Mouse (Mus musculus) stomach, embryonic 16.5 days (tissue): ENCODE data around the gene Runx1. TPM values are rescaled to one million over a fixed set of nuclear protein-coding genes. Genes with fewer than 3 reads are reported as not detected.

ENCODE experiments used
- ATAC-seq: fragments of 200-750 bp; cut with Nextera tagmentation; 2 replicates; pipeline ENCODE4 v1.8.0; 2017; ENCODE audit warnings: moderate number of reproducible peaks, moderate TSS enrichment; ENCODE audit not compliant: insufficient read depth, low FRiP score
- H3K27ac ChIP-seq: fragments of 300-500 bp; sonication (generic); 2 replicates; pipeline ENCODE4 v1.5.1; 2014; ENCODE audit warnings: low read length
- H3K27me3 ChIP-seq: fragments of 300-500 bp; sonication (generic); 2 replicates; pipeline ENCODE4 v1.6.1; 2014; ENCODE audit warnings: low read length, control low read depth, mixed read lengths; ENCODE audit not compliant: control insufficient read depth, insufficient read depth
- H3K36me3 ChIP-seq: fragments of 300-500 bp; sonication (generic); 2 replicates; pipeline ENCODE4 v1.6.1; 2014; ENCODE audit warnings: low read length; ENCODE audit not compliant: control insufficient read depth, insufficient read depth
- H3K4me1 ChIP-seq: fragments of 300-500 bp; sonication (generic); 2 replicates; pipeline ENCODE4 v1.6.1; 2014; ENCODE audit warnings: low read length, control low read depth, mixed read lengths; ENCODE audit not compliant: control insufficient read depth, insufficient read depth
- H3K4me2 ChIP-seq: fragments of 300-500 bp; sonication (generic); 2 replicates; pipeline ENCODE4 v1.6.1; 2014; ENCODE audit warnings: low read depth, low read length, mixed read lengths
- H3K4me3 ChIP-seq: fragments of 300-500 bp; sonication (generic); replicated peaks from 2 replicates; pipeline ENCODE4 v1.5.1; 2014; ENCODE audit warnings: mild to moderate bottlenecking, low read length
- H3K9ac ChIP-seq: fragments of 300-500 bp; sonication (generic); 2 replicates; pipeline ENCODE4 v1.6.1; 2014; ENCODE audit warnings: low read length
- H3K9me3 ChIP-seq: fragments of 300-500 bp; sonication (generic); replicated peaks from 2 replicates; pipeline ENCODE4 v1.6.1; 2016; ENCODE audit warnings: low read length, control low read depth; ENCODE audit not compliant: control insufficient read depth
- WGBS: fragments of 180-500 bp; shearing (Covaris S2); extraction: QIAGEN DNeasy Blood & Tissue Kit; methylation state at CpG from one replicate; pipeline ENCODE4 v1.1.7; 2014; 5-methylcytosine and 5-hydroxymethylcytosine counted together
- polyA plus RNA-seq: library from polyadenylated mRNA; unstranded; fragments of >200 nt; fragmentation: Nextera tagmentation; extraction: Ambion mirVana; gene quantifications from 2 replicates; pipeline ENCODE4 v1.2.1, GENCODE M21; 2015

Gene Runx1
- polyA plus RNA-seq, 1 experiment from 2014 or later, result 9.6 TPM

DNA sequence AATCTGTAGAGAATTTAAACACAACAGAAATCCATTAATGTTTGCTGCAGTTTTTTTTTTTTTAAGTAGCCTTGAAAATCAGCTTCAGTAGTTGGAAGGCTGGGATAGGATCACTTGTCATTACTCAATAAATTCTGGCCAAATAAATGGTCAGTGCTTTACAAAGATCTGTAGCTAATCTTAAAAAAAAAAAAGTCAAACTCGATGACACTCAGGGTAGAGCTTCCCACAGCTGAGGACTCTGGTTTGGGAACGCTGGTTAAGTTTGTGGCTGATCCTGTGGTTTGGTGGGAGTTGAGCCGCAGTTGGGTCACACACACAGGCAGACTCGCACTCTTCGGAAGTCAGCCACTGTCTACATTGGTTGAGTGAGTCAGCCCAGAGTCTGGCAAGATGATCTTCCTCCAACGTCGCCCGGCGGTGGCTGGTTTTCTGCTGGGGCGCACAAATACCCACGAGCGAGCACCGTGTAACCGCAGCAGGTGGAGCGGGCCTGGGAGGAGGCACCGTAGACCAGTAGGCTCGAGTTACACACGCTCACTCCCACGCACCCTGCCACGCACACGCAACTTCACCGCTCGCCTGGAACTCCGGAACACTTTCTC, 129.4 kb downstream of the Runx1 start:
- no peak for ATAC-seq
- Histone ChIP-seq H3K27ac (peak overlapping the region; percentile 29; the same call in 1 of the 2 replicates), H3K9me3 (no peaks in the 10 kb centered on the region), H3K27me3 (peaks cover 30% of the 10 kb centered on the region), H3K4me3 (peak overlapping the region; percentile 71), H3K4me2 (peak overlapping the region; percentile 99), H3K36me3 (no peaks in the 10 kb centered on the region), H3K4me1 (peaks cover 14% of the 10 kb centered on the region), H3K9ac (peak overlapping the region; percentile 70)
- WGBS, result under 1% methylated on average over 24 of the region's 24 CpGs

DNA sequence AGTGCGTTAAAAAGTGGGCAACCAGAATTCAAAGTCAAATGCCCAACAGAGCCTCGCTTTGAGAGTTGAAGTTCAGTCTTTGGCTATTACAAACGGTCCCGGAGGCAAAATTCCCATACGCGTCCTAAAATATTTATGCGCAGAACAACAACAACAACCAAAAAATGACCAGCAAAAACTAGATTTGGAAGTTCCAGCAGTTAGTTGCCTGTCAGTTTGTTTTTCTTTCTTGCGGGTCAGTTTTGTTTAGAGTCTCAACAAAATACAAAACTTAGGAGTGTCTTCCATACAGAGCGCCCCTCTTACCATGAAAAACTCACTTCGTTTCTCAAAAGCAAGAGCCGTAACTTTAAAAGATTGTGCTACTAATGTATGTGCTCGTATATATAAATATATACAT, 130.0 kb downstream of the Runx1 start:
- Histone ChIP-seq H3K36me3 (no peaks in the 10 kb centered on the region), H3K27ac (0 out of 2 replicates have a peak overlapping the region, but pooled peaks have one; percentile 4), H3K4me2 (peak overlapping the region; percentile 99), H3K27me3 (peaks cover 32% of the 10 kb centered on the region), H3K4me1 (peaks cover 14% of the 10 kb centered on the region), H3K4me3 (peak overlapping the region; percentile 56), H3K9me3 (no peaks in the 10 kb centered on the region), H3K9ac (peak overlapping the region; percentile 78)
- ATAC-seq, result no peak
- 6% methylated on average over 12 of the region's 12 CpGs for WGBS

DNA sequence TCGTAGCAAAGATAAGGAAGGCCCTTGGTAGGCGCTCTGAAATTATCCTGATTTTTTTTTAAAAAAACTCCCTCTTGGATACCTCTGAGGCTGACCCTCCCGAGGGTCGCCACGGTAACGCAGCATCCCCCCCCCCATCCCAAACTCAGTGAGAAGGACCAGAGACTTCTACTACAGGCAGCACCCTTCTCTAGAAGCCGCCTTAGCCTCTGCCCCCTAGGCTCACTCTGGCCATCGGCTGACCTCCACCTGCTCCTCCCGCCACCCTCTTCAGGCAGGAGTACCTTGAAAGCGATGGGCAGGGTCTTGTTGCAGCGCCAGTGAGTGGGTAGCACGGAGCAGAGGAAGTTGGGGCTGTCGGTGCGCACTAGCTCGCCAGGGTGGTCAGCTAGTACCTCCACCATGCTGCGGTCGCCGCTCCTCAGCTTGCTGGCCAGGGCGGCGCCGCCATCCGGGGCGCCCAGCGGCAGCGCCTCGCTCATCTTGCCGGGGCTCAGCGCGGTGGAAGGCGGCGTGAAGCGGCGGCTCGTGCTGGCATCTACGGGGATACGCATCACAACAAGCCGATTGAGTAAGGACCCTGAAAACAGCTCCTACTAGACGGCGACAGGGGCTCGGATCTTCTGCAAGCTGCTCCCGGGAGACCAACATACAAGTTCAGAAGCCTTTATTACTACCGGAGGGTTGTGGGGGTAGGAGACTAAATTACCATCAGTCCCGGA, 130.6 kb downstream of the Runx1 start:
- ATAC-seq, result no peak
- Histone ChIP-seq H3K27ac (peak overlapping the region; percentile 4; the same call in 1 of the 2 replicates), H3K4me1 (peaks cover 14% of the 10 kb centered on the region), H3K9me3 (no peaks in the 10 kb centered on the region), H3K36me3 (no peaks in the 10 kb centered on the region), H3K9ac (peak overlapping the region; percentile 78), H3K4me3 (peak overlapping the region; percentile 56), H3K27me3 (peaks cover 29% of the 10 kb centered on the region), H3K4me2 (peak overlapping the region; percentile 99)
- under 1% methylated on average over 43 of the region's 43 CpGs for WGBS

GRCm38 (mm10) chr16:92694496-92695106, 131.3 kb downstream of the Runx1 start:
- peak overlapping the region; percentile 46; the same call in 1 of the 2 replicates for H3K27ac ChIP-seq
- H3K4me2 ChIP-seq, result peak overlapping the region; percentile 99
- WGBS, result 4% methylated on average over 18 of the region's 19 CpGs
- peaks cover 24% of the 10 kb centered on the region for H3K27me3 ChIP-seq
- peaks cover 14% of the 10 kb centered on the region for H3K4me1 ChIP-seq
- no peaks in the 10 kb centered on the region for H3K9me3 ChIP-seq
- H3K4me3 ChIP-seq, result peak overlapping the region; percentile 56
- ATAC-seq, result no peak
- peak overlapping the region; percentile 78 for H3K9ac ChIP-seq
- no peaks in the 10 kb centered on the region for H3K36me3 ChIP-seq

DNA sequence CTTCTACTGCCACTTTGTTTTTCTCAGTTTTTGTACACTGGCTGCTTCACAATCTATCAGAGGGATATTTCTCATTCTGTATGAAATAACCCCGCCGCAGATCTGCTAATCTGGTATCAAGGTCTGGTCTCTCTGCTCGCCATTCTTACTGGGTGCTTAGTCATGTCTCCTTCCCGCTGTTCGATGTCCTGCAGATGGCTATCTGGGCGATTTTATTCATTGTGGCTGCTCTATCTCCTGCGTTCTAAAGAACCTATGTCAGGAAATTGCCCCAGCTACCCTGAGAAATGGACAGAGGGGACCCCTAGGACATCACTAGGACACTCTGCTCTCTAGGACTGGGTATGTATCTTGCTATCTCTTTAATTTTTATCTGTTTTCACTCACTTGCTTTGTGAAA, 135.2 kb downstream of the Runx1 start:
- Histone ChIP-seq H3K9ac (no peak overlapping the region), H3K27me3 (peaks cover 15% of the 10 kb centered on the region), H3K9me3 (no peaks in the 10 kb centered on the region), H3K4me2 (no peak overlapping the region), H3K36me3 (no peaks in the 10 kb centered on the region), H3K27ac (no peak overlapping the region), H3K4me1 (peaks cover 6% of the 10 kb centered on the region; the same call in 1 of the 2 replicates), H3K4me3 (no peak overlapping the region)
- WGBS, result 70% methylated on average over 7 of the region's 7 CpGs
- ATAC-seq, result no peak

DNA sequence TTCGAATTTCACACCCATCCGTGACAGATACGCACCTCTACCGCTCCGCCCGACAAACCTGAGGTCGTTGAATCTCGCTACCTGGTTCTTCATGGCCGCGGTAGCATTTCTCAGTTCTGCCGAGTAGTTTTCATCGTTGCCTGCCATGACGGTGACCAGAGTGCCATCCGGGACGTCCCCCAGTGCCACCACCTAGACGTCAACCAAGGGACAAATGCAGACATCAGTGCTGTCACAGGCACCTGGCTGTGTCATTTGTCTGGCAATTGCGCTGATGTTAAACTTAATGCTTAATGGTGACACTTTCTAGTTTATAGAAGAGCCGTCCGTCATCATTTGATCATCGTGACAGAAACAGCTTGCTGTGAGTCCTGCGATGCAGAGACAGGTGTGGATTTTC, 137.0 kb downstream of the Runx1 start:
- peaks cover 19% of the 10 kb centered on the region for H3K4me1 ChIP-seq
- H3K36me3 ChIP-seq, result no peaks in the 10 kb centered on the region
- 88% methylated on average over 21 of the region's 21 CpGs for WGBS
- H3K27ac ChIP-seq, result no peak overlapping the region
- H3K9me3 ChIP-seq, result no peaks in the 10 kb centered on the region
- peaks cover 9% of the 10 kb centered on the region; the same call in 1 of the 2 replicates for H3K27me3 ChIP-seq
- no peak for ATAC-seq
- no peak overlapping the region for H3K9ac ChIP-seq
- H3K4me2 ChIP-seq, result no peak overlapping the region
- H3K4me3 ChIP-seq, result no peak overlapping the region

- no peaks in the 10 kb centered on the region for H3K36me3 ChIP-seq
- peaks cover 4% of the 10 kb centered on the region; the same call in 1 of the 2 replicates for H3K27me3 ChIP-seq
- peak overlapping the region; percentile 48; the same call in 1 of the 2 replicates for H3K27ac ChIP-seq
- H3K9me3 ChIP-seq, result no peaks in the 10 kb centered on the region
- peaks cover 23% of the 10 kb centered on the region for H3K4me1 ChIP-seq
- peak; percentile 84 for ATAC-seq
- H3K4me2 ChIP-seq, result no peak overlapping the region
- H3K4me3 ChIP-seq, result no peak overlapping the region
- H3K9ac ChIP-seq, result no peak overlapping the region
- 66% methylated on average over 10 of the region's 10 CpGs for WGBS
Measured at GRCm38 (mm10) chr16:92686978-92687377, 139.0 kb downstream of the Runx1 start.

DNA sequence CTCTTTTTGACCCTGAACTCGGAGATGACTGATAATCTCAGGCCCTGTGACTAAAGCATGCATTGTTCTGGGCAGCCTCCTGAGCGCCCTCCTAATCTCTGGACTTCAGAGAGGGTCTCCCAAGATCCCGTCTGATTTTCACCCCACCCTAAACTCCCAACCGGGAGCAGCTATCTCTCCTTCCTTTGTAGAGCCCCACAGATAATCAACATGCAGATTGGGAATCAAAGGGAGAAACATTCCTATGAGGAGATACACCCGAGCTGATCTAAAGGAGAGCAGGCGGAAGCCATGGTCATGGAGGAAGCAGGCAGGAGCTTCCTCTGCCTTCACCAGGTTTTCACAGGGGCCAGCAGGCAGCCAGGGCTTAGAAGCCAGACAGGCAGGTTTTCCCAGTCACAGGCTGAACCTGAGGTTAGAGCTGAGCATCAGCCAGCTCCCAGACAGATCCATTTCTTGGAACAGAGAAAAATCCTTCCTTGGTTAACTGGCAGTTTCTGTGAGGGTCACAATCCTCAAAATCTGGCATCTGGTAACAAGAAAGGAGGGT, 140.1 kb downstream of the Runx1 start:
- no peak overlapping the region for H3K4me3 ChIP-seq
- no peak overlapping the region; the same call in 1 of the 2 replicates for H3K9ac ChIP-seq
- H3K36me3 ChIP-seq, result no peaks in the 10 kb centered on the region
- H3K27ac ChIP-seq, result peak overlapping the region; percentile 89
- WGBS, result 40% methylated on average over 6 of the region's 6 CpGs
- ATAC-seq, result peak; percentile 52; the same call in 1 of the 2 replicates
- H3K4me1 ChIP-seq, result peaks cover 23% of the 10 kb centered on the region
- no peaks in the 10 kb centered on the region; the same call in 1 of the 2 replicates for H3K27me3 ChIP-seq
- no peaks in the 10 kb centered on the region for H3K9me3 ChIP-seq
- H3K4me2 ChIP-seq, result no peak overlapping the region
